24 mouse cellular contexts compared by ENCODE assay signal in the genomic region with DNA sequence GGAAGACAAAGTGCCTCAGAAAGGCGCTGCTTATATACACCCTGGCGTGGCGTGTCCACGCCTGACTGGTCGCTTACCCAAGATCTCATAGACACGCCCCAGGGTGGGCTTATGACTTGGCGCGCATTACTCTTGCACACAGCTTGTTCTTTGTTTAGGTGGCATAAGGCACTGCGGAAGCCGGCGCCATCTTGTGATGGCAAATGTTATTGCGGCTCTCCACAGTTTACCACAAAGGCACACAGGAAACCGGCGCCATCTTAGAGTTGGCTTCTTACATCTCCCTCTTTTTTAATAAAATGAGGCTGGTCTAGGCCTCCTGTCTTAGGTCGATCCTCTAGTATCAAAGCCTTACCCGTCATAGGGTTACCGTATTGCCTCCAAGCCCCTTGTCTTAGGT. TPM values are rescaled to one million over a fixed set of nuclear protein-coding genes. Genes with fewer than 3 reads are reported as not detected.
DNase-seq lines count a peak whose midpoint lies in the region; ATAC-seq and TF ChIP-seq lines count a peak whose summit lies in the region.
"Had no signal": no experiment of that assay in that cellular context is flagged by ENCODE, and none has a peak within 500 bp of the region (broad histone marks: within the 10 kb centered on the region; RNA-seq: fewer than 3 reads in every experiment).

No protein-coding gene starts in this region.

- no peak for ATAC-seq in intestine, postnatal 0 days
- no peak for ATAC-seq in intestine, embryonic 16.5 days
- ATAC-seq in liver, embryonic 14.5 days (ENCODE audit: insufficient read depth), result no peak
- no peak for ATAC-seq in midbrain, embryonic 11.5 days (ENCODE audit: low FRiP score)
- ATAC-seq: forebrain, embryonic 13.5 days; forebrain, embryonic 16.5 days had no signal

- no peaks in the 10 kb centered on the region for H3K4me1 ChIP-seq in intestine, postnatal 0 days (replicated peaks; ENCODE audit: control insufficient read depth, insufficient read depth, low read length)
- H3K4me1 ChIP-seq in intestine, embryonic 16.5 days (ENCODE audit: control insufficient read depth, insufficient read depth, low read length), result no peaks in the 10 kb centered on the region
- no peaks in the 10 kb centered on the region for H3K4me1 ChIP-seq in liver, embryonic 14.5 days (replicated peaks; ENCODE audit: control insufficient read depth in 2 of 2, insufficient read depth in 2 of 2, low read length in 1 of 2)
- no peaks in the 10 kb centered on the region for H3K4me1 ChIP-seq in midbrain, embryonic 11.5 days (ENCODE audit: control insufficient read depth, insufficient read depth, low read length)
- no peaks in the 10 kb centered on the region for H3K4me1 ChIP-seq in midbrain, embryonic 10.5 days
- H3K4me1 ChIP-seq: forebrain, embryonic 10.5 days; forebrain, embryonic 13.5 days; hindbrain, embryonic 12.5 days; hindbrain, embryonic 15.5 days had no signal

- H3K9ac ChIP-seq in intestine, postnatal 0 days (ENCODE audit: low read depth, low read length), result no peak overlapping the region
- no peak overlapping the region for H3K9ac ChIP-seq in intestine, embryonic 16.5 days (ENCODE audit: low read depth, low read length)
- no peak overlapping the region for H3K9ac ChIP-seq in liver, embryonic 14.5 days (replicated peaks)
- H3K9ac ChIP-seq in midbrain, embryonic 11.5 days (ENCODE audit: low read length), result no peak overlapping the region
- H3K9ac ChIP-seq: forebrain, embryonic 13.5 days; hindbrain, embryonic 12.5 days; hindbrain, embryonic 15.5 days had no signal

- no peak for DNase-seq in liver, embryonic 14.5 days (ENCODE audit: low read depth in 3 of 3, low spot score in 3 of 3)
- DNase-seq in liver, result no peak
- DNase-seq in midbrain, embryonic 11.5 days (ENCODE audit: low spot score, missing footprints), result peak; percentile 75
- no peak for DNase-seq in midbrain, embryonic 10.5 days (ENCODE audit: low spot score)
- no peak for DNase-seq in left cerebral cortex, adult 8-10 months (ENCODE audit: low spot score in 2 of 2)
- DNase-seq in gastrocnemius, postnatal 10 days, result no peak
- DNase-seq: adrenal gland, postnatal 10 days; adrenal gland, postnatal 36 days; cerebellum, adult 18-20 months; cerebellum, adult 9-10 months; cerebellum, postnatal 14 days; gastrocnemius, postnatal 14 days; heart, adult 11 months had no signal

- TF ChIP-seq EP300 in liver, embryonic 14.5 days (IDR thresholded peaks at IDR 0.05; ENCODE audit: low read depth), result no peak

- no peak overlapping the region for H3K27ac ChIP-seq in intestine, postnatal 0 days (ENCODE audit: low read depth, low read length)
- H3K27ac ChIP-seq in intestine, embryonic 16.5 days (ENCODE audit: low read length), result no peak overlapping the region
- H3K27ac ChIP-seq in liver, embryonic 14.5 days, result no peak overlapping the region
- H3K27ac ChIP-seq in midbrain, embryonic 11.5 days (ENCODE audit: low read depth, low read length), result no peak overlapping the region
- H3K27ac ChIP-seq in midbrain, embryonic 10.5 days (replicated peaks), result no peak overlapping the region
- H3K27ac ChIP-seq: forebrain, embryonic 10.5 days; forebrain, embryonic 13.5 days; hindbrain, embryonic 12.5 days; hindbrain, embryonic 15.5 days had no signal

- peaks cover 6% of the 10 kb centered on the region; the same call in 1 of the 2 replicates for H3K36me3 ChIP-seq in intestine, postnatal 0 days (ENCODE audit: control insufficient read depth, insufficient read depth)
- no peaks in the 10 kb centered on the region for H3K36me3 ChIP-seq in intestine, embryonic 16.5 days (ENCODE audit: control insufficient read depth, insufficient read depth, low read length)
- H3K36me3 ChIP-seq in liver, embryonic 14.5 days (replicated peaks; ENCODE audit: control insufficient read depth, insufficient read depth, low read depth), result no peaks in the 10 kb centered on the region
- H3K36me3 ChIP-seq in midbrain, embryonic 11.5 days (ENCODE audit: control insufficient read depth, insufficient read depth, low read length), result no peaks in the 10 kb centered on the region
- no peaks in the 10 kb centered on the region for H3K36me3 ChIP-seq in midbrain, embryonic 10.5 days
- H3K36me3 ChIP-seq: G1E; hindbrain, embryonic 12.5 days; hindbrain, embryonic 15.5 days had no signal

- no peak overlapping the region for H3K4me2 ChIP-seq in intestine, postnatal 0 days (replicated peaks; ENCODE audit: low read depth)
- H3K4me2 ChIP-seq in intestine, embryonic 16.5 days (ENCODE audit: low read depth, low read length), result no peak overlapping the region
- no peak overlapping the region for H3K4me2 ChIP-seq in liver, embryonic 14.5 days (ENCODE audit: low read depth)
- no peak overlapping the region for H3K4me2 ChIP-seq in midbrain, embryonic 11.5 days
- H3K4me2 ChIP-seq: forebrain, embryonic 13.5 days; heart, embryonic 11.5 days; hindbrain, embryonic 12.5 days; hindbrain, embryonic 15.5 days had no signal

- TF ChIP-seq CTCF in intestine, postnatal 0 days (IDR thresholded peaks at IDR 0.05; ENCODE audit: low read depth), result peak; percentile 38
- peak; percentile 56 for TF ChIP-seq CTCF in liver, embryonic 14.5 days (IDR thresholded peaks at IDR 0.05; ENCODE audit: low read depth)

- H3K27me3 ChIP-seq in intestine, postnatal 0 days (replicated peaks; ENCODE audit: control insufficient read depth, insufficient read depth, low read length), result no peaks in the 10 kb centered on the region
- no peaks in the 10 kb centered on the region for H3K27me3 ChIP-seq in intestine, embryonic 16.5 days (replicated peaks; ENCODE audit: control insufficient read depth, insufficient read depth, low read length)
- H3K27me3 ChIP-seq in liver, embryonic 14.5 days (ENCODE audit: control insufficient read depth, insufficient read depth, low read length), result no peaks in the 10 kb centered on the region
- no peaks in the 10 kb centered on the region for H3K27me3 ChIP-seq in midbrain, embryonic 11.5 days (ENCODE audit: control insufficient read depth, insufficient read depth, low read length)
- H3K27me3 ChIP-seq in midbrain, embryonic 10.5 days (ENCODE audit: low read depth, poor library complexity, severe bottlenecking), result no peaks in the 10 kb centered on the region
- H3K27me3 ChIP-seq: forebrain, embryonic 13.5 days; hindbrain, embryonic 12.5 days; hindbrain, embryonic 15.5 days had no signal

- H3K4me3 ChIP-seq in intestine, postnatal 0 days (ENCODE audit: low read depth, low read length), result no peak overlapping the region
- no peak overlapping the region for H3K4me3 ChIP-seq in intestine, embryonic 16.5 days (ENCODE audit: low read length)
- no peak overlapping the region for H3K4me3 ChIP-seq in liver, embryonic 14.5 days (ENCODE audit: insufficient read depth in 1 of 2, low read depth in 2 of 2, low read length in 2 of 2)
- no peak overlapping the region for H3K4me3 ChIP-seq in midbrain, embryonic 11.5 days (ENCODE audit: low read depth, low read length)
- H3K4me3 ChIP-seq in midbrain, embryonic 10.5 days, result no peak overlapping the region
- H3K4me3 ChIP-seq: forebrain, embryonic 10.5 days; forebrain, embryonic 13.5 days; hindbrain, embryonic 12.5 days; hindbrain, embryonic 15.5 days had no signal

- H3K9me3 ChIP-seq in intestine, postnatal 0 days (ENCODE audit: control insufficient read depth), result no peaks in the 10 kb centered on the region
- H3K9me3 ChIP-seq in intestine, embryonic 16.5 days (ENCODE audit: control insufficient read depth, low read length), result no peaks in the 10 kb centered on the region
- H3K9me3 ChIP-seq in liver, embryonic 14.5 days (ENCODE audit: control insufficient read depth, low read length), result no peaks in the 10 kb centered on the region
- H3K9me3 ChIP-seq in midbrain, embryonic 11.5 days (ENCODE audit: control insufficient read depth, low read length), result no peaks in the 10 kb centered on the region
- peaks cover 13% of the 10 kb centered on the region; the same call in 1 of the 2 replicates for H3K9me3 ChIP-seq in midbrain, embryonic 10.5 days (replicated peaks)

- WGBS in intestine, postnatal 0 days, result 94% methylated on average over 17 of the region's 17 CpGs
- 93% methylated on average over 17 of the region's 17 CpGs for WGBS in intestine, embryonic 16.5 days
- WGBS in liver, embryonic 14.5 days (ENCODE audit: insufficient replicate concordance), result 85% methylated on average over 17 of the region's 17 CpGs
- WGBS in midbrain, embryonic 11.5 days, result 94% methylated on average over 17 of the region's 17 CpGs
- WGBS in midbrain, embryonic 10.5 days, result 94% methylated on average over 17 of the region's 17 CpGs

RNA-seq across cellular contexts. Expression of a gene that starts 40.6 kb away (rescaled TPM):
- 42.1 and 48.3 TPM in 2 replicates for polyA plus RNA-seq in intestine, postnatal 0 days (2015; fragmentation: Nextera tagmentation; extraction: Ambion mirVana)
- polyA plus RNA-seq in intestine, embryonic 16.5 days (2015; fragmentation: Nextera tagmentation; extraction: Ambion mirVana), result 80.9 and 90.7 TPM in 2 replicates
- polyA plus RNA-seq in liver, embryonic 14.5 days (2012; rRNA removed), result 4.3 and 4.6 TPM in 2 replicates
- polyA plus RNA-seq in liver, embryonic 14.5 days (2014; fragmentation: Nextera tagmentation; extraction: Ambion mirVana), result 5.7 and 7.2 TPM in 2 replicates
- polyA plus RNA-seq in midbrain, embryonic 11.5 days (2014; fragmentation: Nextera tagmentation; extraction: Ambion mirVana), result 2.3 and 2.9 TPM in 2 replicates
- 5.7 and 5.9 TPM in 2 replicates for polyA plus RNA-seq in midbrain, embryonic 10.5 days (2016; fragmentation: Nextera tagmentation; extraction: Ambion mirVana)
- total RNA-seq in left cerebral cortex, adult 8-10 months (2022), result 1 to 10 TPM; 3.5 to 5.2 (median 4.3) TPM
- total RNA-seq in gastrocnemius, postnatal 10 days (2021), result under 1 TPM; 0.29 to 0.38 TPM
- total RNA-seq: hematopoietic stem cell, adult 5-6 weeks had no signal

RNA-seq across cellular contexts. Expression of a gene that starts 52.3 kb away (rescaled TPM):
- 2.7 and 2.9 TPM in 2 replicates for polyA plus RNA-seq in intestine, postnatal 0 days (2015; fragmentation: Nextera tagmentation; extraction: Ambion mirVana)
- 7.0 and 7.1 TPM in 2 replicates for polyA plus RNA-seq in intestine, embryonic 16.5 days (2015; fragmentation: Nextera tagmentation; extraction: Ambion mirVana)
- 19.6 and 20.7 TPM in 2 replicates for polyA plus RNA-seq in liver, embryonic 14.5 days (2012; rRNA removed)
- 21.2 and 24.3 TPM in 2 replicates for polyA plus RNA-seq in liver, embryonic 14.5 days (2014; fragmentation: Nextera tagmentation; extraction: Ambion mirVana)
- not detected in 2 replicates for polyA plus RNA-seq in midbrain, embryonic 11.5 days (2014; fragmentation: Nextera tagmentation; extraction: Ambion mirVana)
- not detected in 2 replicates for polyA plus RNA-seq in midbrain, embryonic 10.5 days (2016; fragmentation: Nextera tagmentation; extraction: Ambion mirVana)
- 1 to 10 TPM in 3 of 4 experiments, under 1 TPM in 1; 0.93 to 2.0 (median 1.4) TPM for total RNA-seq in left cerebral cortex, adult 8-10 months (2022)
- 1 to 10 TPM in 1 of 2 experiments, under 1 TPM in 1; 0.54 to 2.0 TPM for total RNA-seq in gastrocnemius, postnatal 10 days (2021)
- total RNA-seq: hematopoietic stem cell, adult 5-6 weeks had no signal
- polyA plus RNA-seq: embryonic facial prominence, embryonic 11.5 days; forebrain, embryonic 10.5 days; forebrain, embryonic 13.5 days; forebrain, embryonic 16.5 days; hindbrain, embryonic 12.5 days had no signal
